Mouse (Mus musculus): ENCODE measurements around the gene Ddx55. TPM values are rescaled to one million over a fixed set of nuclear protein-coding genes. Genes with fewer than 3 reads are reported as not detected.
"Not testable (repeated sequence)": the region's sequence is repeated elsewhere in the genome, so short reads cannot be mapped to it uniquely, and the experiment has no call there.

The Ddx55 gene
- polyA plus RNA-seq, 1 experiment from 2014 or later: 21.0 TPM

DNA sequence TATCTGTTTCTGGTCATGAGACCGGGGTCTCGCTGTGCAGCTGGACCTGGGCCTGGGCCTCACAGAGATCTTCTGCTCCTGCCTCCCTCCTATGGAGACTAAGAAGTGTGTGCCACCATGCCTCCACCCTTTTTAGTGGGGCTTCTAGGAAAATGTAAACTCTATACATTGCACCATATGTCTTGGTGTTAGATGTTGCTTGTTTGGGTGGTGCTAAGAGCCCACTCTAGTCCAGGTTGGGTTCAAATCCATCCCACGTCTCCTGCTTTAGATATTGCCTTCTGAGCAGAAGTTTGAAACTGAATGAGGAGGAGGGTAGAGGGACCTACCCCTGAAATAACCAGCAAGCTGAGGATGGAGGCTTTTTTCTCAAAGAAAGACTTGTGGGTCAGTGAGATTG, 40.1 kb downstream of the Ddx55 start:
- no peaks in the 10 kb centered on the region for H3K9me3 ChIP-seq
- WGBS: 96% methylated on average over 3 of the region's 3 CpGs
- no peak overlapping the region for H3K27ac ChIP-seq (replicated peaks)
- H3K36me3 ChIP-seq: peaks cover 81% of the 10 kb centered on the region
- no peaks in the 10 kb centered on the region for H3K4me1 ChIP-seq
- ATAC-seq (ENCODE audit: low FRiP score, low read depth): no peak
- no peaks in the 10 kb centered on the region for H3K27me3 ChIP-seq
- no peak overlapping the region for H3K9ac ChIP-seq (replicated peaks)
- H3K4me3 ChIP-seq: no peak overlapping the region
- no peak overlapping the region for H3K4me2 ChIP-seq (replicated peaks)

DNA sequence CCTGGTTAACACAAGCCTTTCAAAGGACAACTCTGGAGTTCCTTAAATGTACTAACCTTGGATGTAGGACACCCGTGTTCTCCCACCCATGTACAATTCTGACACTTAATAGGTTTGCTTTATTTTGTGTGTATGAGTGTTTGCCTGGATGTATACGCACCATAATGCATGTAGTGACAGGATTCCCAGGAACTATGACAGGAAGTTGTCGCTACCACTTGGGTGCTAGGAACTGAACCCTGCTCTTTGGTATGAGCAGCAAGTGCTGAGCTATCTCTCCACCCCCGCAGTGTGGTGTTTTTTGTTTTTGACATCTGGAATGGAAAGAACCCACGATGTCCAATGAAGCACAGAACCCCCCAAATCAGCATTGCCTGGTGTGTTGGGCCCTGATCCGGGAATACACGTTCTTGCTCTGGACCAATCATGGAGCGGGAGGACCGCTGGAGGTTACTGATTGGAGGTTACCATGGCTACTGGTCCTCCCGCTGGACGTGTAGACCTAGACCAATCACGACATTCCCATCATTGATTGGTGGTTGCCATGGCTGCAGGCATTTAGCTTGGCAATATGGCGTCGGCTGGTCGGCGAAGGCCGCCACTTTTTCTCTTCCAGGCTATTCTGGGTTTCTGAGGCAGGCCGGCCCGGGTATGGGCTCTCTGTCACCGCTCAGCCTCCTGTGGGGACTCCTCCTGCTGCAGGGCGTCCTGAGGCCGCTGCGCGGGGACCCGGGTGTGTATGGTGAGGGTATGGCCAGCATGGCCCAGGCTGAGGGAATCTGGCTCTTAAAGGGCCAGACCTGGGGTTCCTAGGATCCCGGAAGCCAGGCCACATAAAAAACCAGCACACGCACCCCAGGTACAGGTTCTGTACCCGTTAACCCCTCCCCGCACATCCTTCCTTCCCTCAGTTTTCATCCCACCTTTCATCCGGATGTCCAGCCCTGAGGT, 45.8 kb downstream of the Ddx55 start:
- Histone ChIP-seq H3K4me3 (peak overlapping the region; percentile 81), H3K9ac (replicated peaks) (peak overlapping the region; percentile 72), H3K9me3 (no peaks in the 10 kb centered on the region), H3K36me3 (peaks cover 52% of the 10 kb centered on the region), H3K27me3 (no peaks in the 10 kb centered on the region), H3K27ac (replicated peaks) (no peak overlapping the region), H3K4me2 (replicated peaks) (peak overlapping the region; percentile 91), H3K4me1 (peaks cover 15% of the 10 kb centered on the region)
- 6% methylated on average over 29 of the region's 30 CpGs for WGBS
- peak; percentile 100 for ATAC-seq (ENCODE audit: low FRiP score, low read depth)

DNA sequence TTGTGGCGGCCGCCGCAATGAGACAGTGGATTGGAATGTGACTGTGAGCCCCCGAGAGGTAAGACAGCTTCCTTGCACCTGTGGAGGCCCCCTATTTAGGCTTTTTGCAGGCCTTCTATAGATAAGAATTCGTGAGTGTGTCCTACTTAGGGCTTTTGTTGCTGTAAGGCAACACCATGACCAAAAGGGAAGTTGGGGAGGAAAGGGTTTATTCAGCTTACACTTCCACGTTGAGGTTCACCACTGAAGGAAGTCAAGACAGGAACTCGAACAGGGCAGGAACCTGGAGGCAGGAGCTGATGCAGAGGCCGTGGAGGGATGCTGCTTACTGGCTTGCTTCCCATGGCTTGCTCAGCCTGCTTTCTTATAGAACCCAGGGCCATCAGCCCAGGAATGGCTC, 47.1 kb downstream of the Ddx55 start:
- peak overlapping the region; percentile 91 for H3K4me2 ChIP-seq (replicated peaks)
- peaks cover 15% of the 10 kb centered on the region for H3K4me1 ChIP-seq
- H3K9me3 ChIP-seq; H3K9ac ChIP-seq (replicated peaks); H3K27ac ChIP-seq (replicated peaks); H3K27me3 ChIP-seq; ATAC-seq (ENCODE audit: low FRiP score, low read depth): not testable (repeated sequence)
- peak overlapping the region; percentile 81; the same call in 1 of the 2 replicates for H3K4me3 ChIP-seq
- WGBS: 73% methylated on average over 8 of the region's 8 CpGs
- peaks cover 40% of the 10 kb centered on the region for H3K36me3 ChIP-seq

DNA sequence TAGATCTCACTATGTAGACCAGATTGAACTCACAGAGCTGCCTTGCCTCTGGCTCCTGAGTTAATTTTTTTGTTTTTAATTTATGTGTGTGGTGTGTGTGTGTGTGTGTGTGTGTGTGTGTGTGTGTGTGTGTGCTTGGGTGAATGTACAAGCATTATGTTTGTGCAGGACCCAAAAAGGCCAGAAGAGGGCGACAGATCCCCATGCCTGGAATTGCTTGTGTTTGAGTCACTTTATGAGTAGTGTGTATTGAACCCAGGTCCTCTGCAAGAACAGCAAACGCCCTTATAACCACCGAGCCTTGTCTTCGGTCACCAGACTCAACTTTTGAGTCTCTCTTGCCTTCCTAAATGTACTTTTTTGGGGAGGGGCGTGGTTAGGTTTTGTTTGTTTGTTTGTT, 49.7 kb downstream of the Ddx55 start:
- Histone ChIP-seq H3K27me3 (no peaks in the 10 kb centered on the region), H3K9me3 (no peaks in the 10 kb centered on the region), H3K36me3 (peaks cover 28% of the 10 kb centered on the region; the same call in 1 of the 2 replicates), H3K4me3 (no peak overlapping the region), H3K9ac (replicated peaks) (0 out of 2 replicates have a peak overlapping the region, but pooled peaks have one; percentile 1), H3K27ac (replicated peaks) (no peak overlapping the region), H3K4me2 (replicated peaks) (no peak overlapping the region), H3K4me1 (peaks cover 15% of the 10 kb centered on the region)
- WGBS: 77% methylated on average over 5 of the region's 5 CpGs
- no peak for ATAC-seq (ENCODE audit: low FRiP score, low read depth)

DNA sequence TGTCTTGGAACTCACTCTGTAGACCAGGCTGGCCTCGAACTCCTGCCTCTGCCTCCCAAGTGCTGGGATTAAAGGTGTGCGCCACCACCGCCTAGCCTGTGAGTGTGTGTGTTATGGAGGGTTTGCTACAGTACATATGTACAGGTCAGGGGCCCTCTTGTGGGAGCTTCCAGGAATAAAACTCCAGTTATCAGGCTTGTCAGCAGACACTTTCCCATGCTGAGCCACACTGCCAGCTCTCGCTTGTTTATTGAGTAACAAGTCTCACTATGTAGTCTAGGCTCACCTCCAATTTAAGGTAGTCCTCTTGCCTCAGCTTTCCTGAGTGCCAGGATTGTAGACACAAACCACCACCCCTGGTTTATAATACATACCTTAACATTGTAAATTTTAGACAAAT, 51.6 kb downstream of the Ddx55 start:
- Histone ChIP-seq H3K4me1 (peaks cover 6% of the 10 kb centered on the region), H3K36me3 (peaks cover 45% of the 10 kb centered on the region; the same call in 1 of the 2 replicates), H3K9me3 (no peaks in the 10 kb centered on the region), H3K4me3 (no peak overlapping the region), H3K4me2 (replicated peaks) (no peak overlapping the region), H3K27me3 (no peaks in the 10 kb centered on the region), H3K27ac (replicated peaks) (no peak overlapping the region), H3K9ac (replicated peaks) (no peak overlapping the region)
- 94% methylated on average over 4 of the region's 4 CpGs for WGBS
- ATAC-seq (ENCODE audit: low FRiP score, low read depth): no peak

DNA sequence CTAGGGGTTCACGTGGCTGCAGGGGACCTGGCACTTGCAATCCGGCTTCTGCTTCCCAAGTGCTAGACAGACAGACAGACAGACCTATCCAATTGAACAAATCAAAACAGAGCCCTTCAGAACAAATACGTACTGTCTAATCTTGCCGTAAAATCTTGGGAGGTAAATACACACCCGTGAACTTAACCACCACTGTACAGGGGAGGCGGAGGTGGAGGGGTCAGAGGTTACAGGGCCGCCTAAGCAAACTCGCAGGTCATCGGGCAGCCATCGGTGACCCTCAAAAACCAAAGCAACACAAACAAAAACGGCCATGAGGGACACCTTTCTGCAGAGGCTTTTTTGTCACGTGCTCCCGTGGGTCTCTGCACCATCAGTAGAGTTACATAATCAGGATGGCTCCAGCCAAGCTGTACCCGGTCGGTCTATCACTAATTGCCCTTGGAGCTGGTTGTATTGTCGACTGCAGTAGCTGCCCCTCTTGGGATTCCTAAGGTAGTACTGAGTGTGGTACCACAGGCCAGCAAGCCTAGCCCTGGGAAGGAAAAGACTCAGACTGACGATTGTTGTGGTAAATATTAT, 52.5 kb downstream of the Ddx55 start:
- ATAC-seq (ENCODE audit: low FRiP score, low read depth): no peak
- Histone ChIP-seq H3K27me3 (no peaks in the 10 kb centered on the region), H3K9me3 (no peaks in the 10 kb centered on the region), H3K9ac (replicated peaks) (no peak overlapping the region), H3K4me3 (no peak overlapping the region), H3K27ac (replicated peaks) (no peak overlapping the region), H3K36me3 (peaks cover 48% of the 10 kb centered on the region; the same call in 1 of the 2 replicates), H3K4me2 (replicated peaks) (no peak overlapping the region), H3K4me1 (no peaks in the 10 kb centered on the region)
- 89% methylated on average over 17 of the region's 17 CpGs for WGBS

DNA sequence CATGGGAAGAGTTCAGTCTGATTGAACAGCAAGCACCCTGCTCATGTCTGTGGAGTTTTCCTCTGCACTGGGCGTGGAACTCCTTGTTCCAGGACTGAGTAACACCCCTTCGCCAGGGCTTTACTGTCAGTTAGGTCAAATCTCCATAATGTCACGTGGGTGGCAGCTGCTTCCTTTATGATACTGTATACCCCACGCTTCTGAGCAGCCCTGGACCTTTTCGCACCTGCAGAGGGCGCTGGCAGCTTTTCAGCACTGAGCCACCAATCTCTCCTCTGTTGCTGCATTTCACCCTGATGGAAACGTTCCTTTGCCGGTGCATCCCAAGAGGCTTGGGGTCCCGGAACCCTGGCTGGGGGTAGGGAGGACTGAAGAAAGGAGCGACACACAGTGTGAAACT, 58.3 kb downstream of the Ddx55 start:
- H3K4me3 ChIP-seq: no peak overlapping the region
- H3K36me3 ChIP-seq: peaks cover 49% of the 10 kb centered on the region
- H3K4me2 ChIP-seq (replicated peaks): no peak overlapping the region
- H3K9me3 ChIP-seq: no peaks in the 10 kb centered on the region
- no peak overlapping the region for H3K27ac ChIP-seq (replicated peaks)
- WGBS: 77% methylated on average over 10 of the region's 10 CpGs
- H3K27me3 ChIP-seq: no peaks in the 10 kb centered on the region
- H3K4me1 ChIP-seq: no peaks in the 10 kb centered on the region
- no peak overlapping the region for H3K9ac ChIP-seq (replicated peaks)
- ATAC-seq (ENCODE audit: low FRiP score, low read depth): no peak

DNA sequence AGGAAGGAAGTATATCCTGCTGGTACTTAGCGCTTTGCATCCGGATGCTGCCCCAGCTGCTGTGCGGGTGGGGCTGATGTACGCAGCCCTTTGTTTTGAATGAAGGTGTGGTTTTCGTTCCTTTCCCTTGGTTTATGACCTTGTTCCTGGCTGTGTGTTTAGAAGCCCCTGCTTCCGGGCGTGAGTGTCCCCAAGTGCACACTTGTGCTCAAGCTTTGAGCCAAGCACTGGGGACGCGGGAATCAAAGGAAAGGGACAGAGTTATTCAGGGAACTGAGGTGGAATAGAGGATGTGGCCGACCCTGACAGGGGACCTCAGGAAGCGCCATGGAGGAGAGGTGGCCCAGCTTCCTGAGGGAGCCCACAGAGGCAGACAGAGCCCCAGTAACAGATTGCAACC, 62.0 kb downstream of the Ddx55 start:
- Histone ChIP-seq H3K9ac (replicated peaks) (no peak overlapping the region), H3K36me3 (peaks cover 48% of the 10 kb centered on the region)
- 92% methylated on average over 11 of the region's 11 CpGs for WGBS

DNA sequence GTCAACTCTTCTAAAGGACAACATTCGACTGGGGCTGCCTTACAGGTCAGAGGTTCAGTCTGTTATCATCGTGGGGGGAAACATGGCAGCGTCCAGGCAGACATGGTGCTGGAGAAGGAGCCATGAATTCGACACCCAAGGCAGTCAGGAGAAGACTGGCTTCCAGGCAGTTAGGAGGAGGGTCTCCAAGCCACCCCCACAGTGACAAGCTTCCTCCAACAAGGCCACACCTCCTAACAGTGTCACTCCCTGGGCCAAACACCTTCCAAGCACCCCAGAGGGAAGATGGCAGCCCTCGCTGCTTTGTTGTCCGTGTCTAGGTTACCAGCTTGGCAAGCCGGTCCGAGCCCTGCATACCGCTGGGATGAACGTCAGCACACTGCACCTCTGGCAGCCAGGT, 66.0 kb downstream of the Ddx55 start:
- 87% methylated on average over 10 of the region's 10 CpGs for whole genome bisulfite sequencing
- Histone ChIP-seq H3K4me3 (no peak overlapping the region), H3K27ac (replicated peaks) (no peak overlapping the region), H3K4me1 (no peaks in the 10 kb centered on the region), H3K4me2 (replicated peaks) (no peak overlapping the region), H3K27me3 (no peaks in the 10 kb centered on the region), H3K36me3 (peaks cover 28% of the 10 kb centered on the region), H3K9ac (replicated peaks) (no peak overlapping the region), H3K9me3 (no peaks in the 10 kb centered on the region)
- no peak for ATAC-seq (ENCODE audit: low FRiP score, low read depth)

More for the DNA sequence above, 62.0 kb downstream of the Ddx55 start:
- Histone ChIP-seq H3K4me3 (no peak overlapping the region), H3K4me1 (no peaks in the 10 kb centered on the region), H3K27ac (replicated peaks) (no peak overlapping the region), H3K4me2 (replicated peaks) (no peak overlapping the region), H3K27me3 (no peaks in the 10 kb centered on the region), H3K9me3 (no peaks in the 10 kb centered on the region)
- ATAC-seq (ENCODE audit: low FRiP score, low read depth): no peak

Other genes with a start within 250 kb of the Ddx55 start
- gene Mphosph9, start 224.9 kb upstream of the Ddx55 start, polyA plus RNA-seq (2016; fragmentation: Nextera tagmentation; extraction: Ambion mirVana): 18.1 and 19.6 TPM in 2 replicates
- 22.8 and 23.7 TPM in 2 replicates for gene 2810006K23Rik, start 224.8 kb upstream of the Ddx55 start, polyA plus RNA-seq (2016; fragmentation: Nextera tagmentation; extraction: Ambion mirVana)
- 107 and 111 TPM in 2 replicates for gene Cdk2ap1, start 189.8 kb upstream of the Ddx55 start, polyA plus RNA-seq (2016; fragmentation: Nextera tagmentation; extraction: Ambion mirVana)
- 110 and 111 TPM in 2 replicates for gene Sbno1, start 126.9 kb upstream of the Ddx55 start, polyA plus RNA-seq (2016; fragmentation: Nextera tagmentation; extraction: Ambion mirVana)
- gene Kmt5a, start 112.9 kb upstream of the Ddx55 start, polyA plus RNA-seq (2016; fragmentation: Nextera tagmentation; extraction: Ambion mirVana): 48.5 and 52.8 TPM in 2 replicates
- 19.0 and 20.3 TPM in 2 replicates for gene Rilpl2, start 74.5 kb upstream of the Ddx55 start, polyA plus RNA-seq (2016; fragmentation: Nextera tagmentation; extraction: Ambion mirVana)
- gene Snrnp35, start 69.7 kb upstream of the Ddx55 start, polyA plus RNA-seq (2016; fragmentation: Nextera tagmentation; extraction: Ambion mirVana): 26.2 and 28.9 TPM in 2 replicates
- 17.0 and 17.6 TPM in 2 replicates for gene Rilpl1, start 21.5 kb upstream of the Ddx55 start, polyA plus RNA-seq (2016; fragmentation: Nextera tagmentation; extraction: Ambion mirVana)
- 376 and 388 TPM in 2 replicates for gene Tmed2, start 12.2 kb upstream of the Ddx55 start, polyA plus RNA-seq (2016; fragmentation: Nextera tagmentation; extraction: Ambion mirVana)
- 71.2 and 75.7 TPM in 2 replicates for gene Eif2b1, start 26.3 kb downstream of the Ddx55 start, polyA plus RNA-seq (2016; fragmentation: Nextera tagmentation; extraction: Ambion mirVana)
- 72.4 and 74.3 TPM in 2 replicates for gene Gtf2h3, start 26.3 kb downstream of the Ddx55 start, polyA plus RNA-seq (2016; fragmentation: Nextera tagmentation; extraction: Ambion mirVana)
- gene Atp6v0a2, start 75.7 kb downstream of the Ddx55 start, polyA plus RNA-seq (2016; fragmentation: Nextera tagmentation; extraction: Ambion mirVana): 50.3 and 59.6 TPM in 2 replicates
- gene Dnah10, start 172.2 kb downstream of the Ddx55 start, polyA plus RNA-seq (2016; fragmentation: Nextera tagmentation; extraction: Ambion mirVana): 0.09 and 0.14 TPM in 2 replicates

Measured in midbrain, embryonic 12.5 days (tissue).